Mouse (Mus musculus) ES-E14 (cell line): ENCODE measurements around the gene Zfp174.

Experiments used
- CHD2 ChIP-seq: IDR thresholded peaks from 2 replicates; pipeline ENCODE4 v1.6.1; 2014; ENCODE audit warnings: mild to moderate bottlenecking, low read depth, low read length, inconsistent platforms
- HCFC1 ChIP-seq: IDR thresholded peaks from 2 replicates; pipeline ENCODE4 v1.6.1; 2012; ENCODE audit warnings: low read length, inconsistent platforms, borderline replicate concordance; ENCODE audit not compliant: insufficient read depth
- MAFK ChIP-seq: IDR thresholded peaks from 2 replicates; pipeline ENCODE4 v1.6.1; 2014; ENCODE audit warnings: mild to moderate bottlenecking, low read depth, low read length, inconsistent platforms; ENCODE audit not compliant: insufficient read depth
- ZC3H11A ChIP-seq: IDR thresholded peaks from 2 replicates; pipeline ENCODE4 v1.6.1; 2012; ENCODE audit warnings: low read depth, mild to moderate bottlenecking, inconsistent platforms, low read length, borderline replicate concordance
- ZNF384 ChIP-seq: IDR thresholded peaks from 2 replicates; pipeline ENCODE4 v1.6.1; 2012; ENCODE audit warnings: low read depth, low read length, inconsistent platforms

DNA sequence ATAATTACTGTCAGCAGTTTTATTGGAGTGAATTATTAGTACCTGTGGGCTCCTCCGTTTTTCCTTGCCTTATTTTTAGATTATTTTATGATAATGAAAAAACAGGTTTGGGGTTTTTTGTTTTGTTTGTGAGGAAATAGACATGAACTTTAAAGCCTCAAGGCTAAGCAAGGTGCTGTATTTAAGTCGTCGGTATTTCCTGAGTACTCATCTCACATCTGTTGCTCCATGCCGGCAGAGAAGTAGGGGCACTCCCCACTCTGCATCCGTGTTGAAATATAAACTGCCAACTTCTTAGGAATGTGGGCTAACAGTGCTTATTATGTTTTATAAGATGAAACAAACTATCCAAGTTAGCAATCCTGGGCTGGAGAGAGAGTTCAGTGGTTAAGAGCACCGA is 49.0 kb downstream of the Zfp174 start:
- TF ChIP-seq ZNF384 = no peak
- TF ChIP-seq MAFK = no peak
- TF ChIP-seq CHD2 = no peak
- no peak for TF ChIP-seq HCFC1
- no peak for TF ChIP-seq ZC3H11A
